Mouse (Mus musculus): ENCODE measurements around the gene Gm49378.

DNA sequence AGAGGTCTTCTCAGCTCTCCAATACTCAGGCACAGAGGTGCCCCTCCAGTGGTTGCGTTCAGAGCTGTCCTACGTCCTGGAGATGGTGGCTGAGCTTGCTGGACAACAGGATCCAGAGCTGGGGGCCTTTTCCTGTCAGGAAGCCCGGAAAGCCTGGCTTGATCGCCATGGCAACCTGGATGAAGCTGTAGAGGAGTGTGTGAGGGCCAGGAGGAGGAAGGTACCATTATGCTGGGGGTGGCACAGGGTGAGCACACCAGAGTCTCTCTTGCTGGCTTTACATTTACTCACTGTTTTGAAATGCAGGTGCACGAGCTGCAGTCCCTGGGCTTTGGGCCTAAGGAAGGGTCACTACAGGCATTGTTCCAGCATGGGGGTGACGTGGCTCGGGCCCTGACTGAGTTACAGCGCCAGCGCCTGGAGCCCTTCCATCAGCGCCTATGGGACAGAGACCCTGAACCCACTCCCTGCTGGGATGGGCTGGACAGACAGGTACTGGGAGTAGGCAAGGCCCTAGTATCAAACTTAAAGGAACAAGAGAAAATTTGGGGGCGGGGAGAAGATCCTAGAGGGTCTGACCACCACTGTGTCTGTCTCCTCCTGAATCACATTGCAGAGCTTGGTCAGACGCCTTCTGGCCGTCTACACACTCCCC, 41.5 kb downstream of the Gm49378 start:
- TF ChIP-seq POLR2A (IDR thresholded peaks at IDR 0.05; ENCODE audit: low read depth, low read length) = no peak
- TF ChIP-seq CTCF (IDR thresholded peaks at IDR 0.05; ENCODE audit: extremely low read depth, insufficient read depth, insufficient read length, insufficient replicate concordance) = no peak
